Mouse (Mus musculus) stomach, postnatal 0 days (tissue): ENCODE measurements at regions not wholly inside any gene's neighbourhood (a gene's known extent, or its start where the extent isn't known, plus 50 kb on each side); places are given as distances from the start of the nearest gene placed in this dataset.

Source experiments
- CTCF ChIP-seq: IDR thresholded peaks from 2 replicates; pipeline ENCODE4 v1.5.1; 2016; ENCODE audit warnings: antibody characterized with exemption, low read depth, mild to moderate bottlenecking, moderate library complexity
- EP300 ChIP-seq: optimal IDR thresholded peaks from 2 replicates; pipeline ENCODE3; 2016; ENCODE audit warnings: antibody characterized with exemption

GRCm38 (mm10) chr10:109136763-109137732 lies 126.3 kb upstream of the Syt1 start:
- TF ChIP-seq EP300 (no peak), CTCF (no peak)
